Mouse (Mus musculus) G1E (cell line): Measurements from ENCODE around the gene Pias1.

Experiments
- CTCF ChIP-seq: IDR thresholded peaks from 2 replicates; pipeline ENCODE4 v1.5.1; 2012; ENCODE audit warnings: low read depth, low read length, inconsistent platforms, mixed read lengths
- POLR2AphosphoS5 ChIP-seq: IDR thresholded peaks from 2 replicates; pipeline ENCODE4 v1.6.1; 2012; ENCODE audit warnings: low read depth, low read length, inconsistent platforms; ENCODE audit not compliant: insufficient replicate concordance

DNA sequence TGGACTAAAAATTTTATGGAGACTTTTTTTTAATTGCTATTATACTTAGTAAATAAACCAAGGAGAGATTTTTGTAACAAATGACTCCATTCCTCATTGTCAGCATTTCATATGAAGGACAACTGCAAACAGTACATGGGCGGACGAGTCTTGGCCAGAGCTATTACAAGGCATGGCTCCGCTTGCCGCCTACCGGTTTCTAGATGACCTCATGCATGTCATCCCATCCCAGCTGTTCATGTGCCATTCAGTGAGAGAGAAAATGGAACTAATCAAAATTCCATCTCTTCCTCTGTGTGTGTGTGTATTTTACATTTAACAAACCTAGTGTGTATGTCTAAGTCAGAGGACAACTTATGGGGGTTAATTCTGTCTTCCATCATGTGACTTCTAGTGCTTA lies 51.9 kb downstream of the Pias1 start:
- TF ChIP-seq CTCF = no peak
- no peak for TF ChIP-seq POLR2AphosphoS5
